12 mouse cellular contexts compared by ENCODE assay signal in genomic region chr2:76101889-76102602, GRCm38 (mm10).
DNase-seq lines count a peak whose midpoint lies in the region; ATAC-seq and TF ChIP-seq lines count a peak whose summit lies in the region.
"Had no signal": no experiment of that assay in that cellular context is flagged by ENCODE, and none has a peak within 500 bp of the region (broad histone marks: within the 10 kb centered on the region; RNA-seq: fewer than 3 reads in every experiment).

No protein-coding gene starts in this region.

- no peak overlapping the region for H3K4me3 ChIP-seq in heart, embryonic 10.5 days
- no peak overlapping the region for H3K4me3 ChIP-seq in testis, adult 2 months (ENCODE audit: control insufficient read depth, low read depth, low read length)
- H3K4me3 ChIP-seq in thymus, adult 2 months (ENCODE audit: control insufficient read depth, insufficient read depth, low read length), result no peak overlapping the region
- H3K4me3 ChIP-seq: embryonic facial prominence, embryonic 15.5 days; limb, embryonic 15.5 days had no signal

- H3K27ac ChIP-seq in heart, embryonic 10.5 days, result no peak overlapping the region; the same call in 1 of the 2 replicates
- 0 out of 2 replicates have a peak overlapping the region, but pooled peaks have one; percentile 58 for H3K27ac ChIP-seq in testis, adult 2 months (ENCODE audit: control insufficient read depth, insufficient read depth, low read depth, low read length)
- H3K27ac ChIP-seq in thymus, adult 2 months (ENCODE audit: control insufficient read depth, insufficient read depth, low read length), result no peak overlapping the region
- H3K27ac ChIP-seq: embryonic facial prominence, embryonic 15.5 days; limb, embryonic 15.5 days had no signal

- no peaks in the 10 kb centered on the region for H3K36me3 ChIP-seq in heart, embryonic 10.5 days
- no peaks in the 10 kb centered on the region for H3K36me3 ChIP-seq in testis, adult 2 months (ENCODE audit: control insufficient read depth, insufficient read depth, low read length)
- no peaks in the 10 kb centered on the region for H3K36me3 ChIP-seq in thymus, adult 2 months (ENCODE audit: control insufficient read depth, insufficient read depth, low read length)
- H3K36me3 ChIP-seq: embryonic facial prominence, embryonic 15.5 days; limb, embryonic 15.5 days had no signal

- no peaks in the 10 kb centered on the region for H3K9me3 ChIP-seq in heart, embryonic 10.5 days
- H3K9me3 ChIP-seq: embryonic facial prominence, embryonic 15.5 days; limb, embryonic 15.5 days had no signal

- DNase-seq in heart, embryonic 10.5 days (ENCODE audit: low spot score), result peak; percentile 68
- no peak for DNase-seq in heart, adult 18-20 months
- no peak for DNase-seq in testis, postnatal 14 days (ENCODE audit: low spot score)
- peak; percentile 61 to 67 for DNase-seq in kidney, postnatal 4 days
- no peak for DNase-seq in spleen, adult 12 weeks (ENCODE audit: low spot score)
- DNase-seq in thymus, adult 2 months, result no peak
- DNase-seq: heart, postnatal 10 days had no signal

- WGBS in heart, embryonic 10.5 days, result 61% methylated on average over 14 of the region's 14 CpGs
- 86% methylated on average over 14 of the region's 14 CpGs for WGBS in thymus, adult 2 months

- no peak for TF ChIP-seq CTCF in testis, adult 2 months (IDR thresholded peaks at IDR 0.05; ENCODE audit: control insufficient read depth, insufficient read depth, insufficient replicate concordance, low read depth, low read length)
- TF ChIP-seq CTCF in thymus, adult 2 months (IDR thresholded peaks at IDR 0.05; ENCODE audit: borderline replicate concordance, control insufficient read depth, extremely low read depth, insufficient read depth, low read length, poor library complexity), result no peak

- H3K27me3 ChIP-seq in heart, embryonic 10.5 days (ENCODE audit: insufficient read depth, poor library complexity, severe bottlenecking), result 0 out of 2 replicates have a peak, but pooled peaks cover 5% of the 10 kb centered on the region
- H3K27me3 ChIP-seq in testis, adult 2 months (ENCODE audit: control insufficient read depth, insufficient read depth, low read length), result no peaks in the 10 kb centered on the region
- H3K27me3 ChIP-seq in thymus, adult 2 months (ENCODE audit: control insufficient read depth, insufficient read depth, low read length), result no peaks in the 10 kb centered on the region
- H3K27me3 ChIP-seq: embryonic facial prominence, embryonic 15.5 days had no signal

- ATAC-seq in granulocyte monocyte progenitor cell, adult 5-6 weeks (replicated peaks; ENCODE audit: poor library complexity, severe bottlenecking), result no peak
- ATAC-seq: Patski had no signal

- H3K4me1 ChIP-seq in heart, embryonic 10.5 days, result peaks cover 16% of the 10 kb centered on the region
- peaks cover 4% of the 10 kb centered on the region; the same call in 1 of the 2 replicates for H3K4me1 ChIP-seq in testis, adult 2 months (ENCODE audit: control insufficient read depth, insufficient read depth, low read length)
- H3K4me1 ChIP-seq in thymus, adult 2 months (replicated peaks; ENCODE audit: control insufficient read depth, insufficient read depth, low read length), result no peaks in the 10 kb centered on the region
- H3K4me1 ChIP-seq: embryonic facial prominence, embryonic 15.5 days had no signal

- no peak for TF ChIP-seq POLR2A in testis, adult 2 months (IDR thresholded peaks at IDR 0.05; ENCODE audit: control insufficient read depth, low read depth, low read length)
- TF ChIP-seq POLR2A in thymus, adult 2 months (IDR thresholded peaks at IDR 0.05; ENCODE audit: control insufficient read depth, extremely low read depth, insufficient read depth, low read length, poor library complexity), result no peak

Comparison
In these comparisons a context has a peak if more than half of its experiments do, and no peak if none do; other contexts are left out.
1. DNase-seq: peak in heart, embryonic 10.5 days (single experiment) and kidney, postnatal 4 days (2 of 2); none in heart, adult 18-20 months (0 of 2), testis, postnatal 14 days (single experiment), spleen, adult 12 weeks (single experiment) and thymus, adult 2 months (single experiment).